Mouse (Mus musculus) megakaryocyte, embryonic 14.5 days (primary cell): Measurements from ENCODE around the gene Clba1.

Experiments used
- FLI1 ChIP-seq: IDR thresholded peaks from 2 replicates; pipeline ENCODE4 v1.6.1; 2012; ENCODE audit warnings: low read length, inconsistent platforms, mixed read lengths
- GATA1 ChIP-seq: IDR thresholded peaks from 3 replicates; pipeline ENCODE4 v1.6.1; 2012; ENCODE audit warnings: mixed read lengths, low read length, inconsistent platforms, borderline replicate concordance

DNA sequence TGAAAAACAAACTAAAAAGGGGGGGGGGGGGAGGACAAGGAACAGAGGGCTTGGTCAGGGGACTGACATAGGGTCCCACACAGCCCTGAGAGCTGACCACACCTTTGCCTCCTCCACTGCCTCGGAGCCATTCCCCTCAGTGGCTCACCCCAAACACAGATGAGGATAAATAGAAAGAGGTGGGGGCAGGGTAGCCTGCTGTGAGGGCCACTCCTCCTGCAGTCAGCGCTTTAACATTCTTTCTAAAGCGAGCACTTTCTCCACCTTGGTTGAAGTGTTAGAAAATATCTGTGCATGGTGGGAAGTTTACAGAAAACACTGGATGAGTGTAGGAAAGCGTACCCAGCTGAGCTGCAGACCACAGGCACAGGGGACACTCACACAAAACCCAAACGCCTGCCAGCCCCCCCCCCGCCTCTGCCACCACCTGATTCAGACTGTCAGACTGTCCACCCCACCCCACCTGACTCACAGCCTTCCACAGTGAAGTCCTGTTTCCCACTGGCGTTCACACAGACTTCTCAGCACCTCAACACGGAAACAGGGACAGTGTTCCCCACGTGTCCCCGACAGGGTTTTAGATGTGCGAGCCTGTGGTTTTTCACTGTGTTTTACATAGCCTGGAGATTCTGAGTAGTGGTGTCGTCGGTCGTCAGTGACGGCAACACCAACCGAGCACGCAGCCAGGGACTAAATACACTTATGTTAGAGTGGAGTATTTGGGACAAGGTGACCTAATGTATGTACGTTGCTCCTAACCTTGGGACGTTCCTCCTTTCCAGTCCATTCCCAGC lies 1.6 kb downstream of the Clba1 start:
- TF ChIP-seq GATA1 (no peak), FLI1 (no peak)
